Mouse (Mus musculus) C2C12 (cell line): Measurements from ENCODE around the gene Lama4.

Experiments used
- CTCF ChIP-seq: IDR thresholded peaks from one replicate; pipeline ENCODE4 v1.5.1; 2011; ENCODE audit not compliant: control insufficient read depth, insufficient read depth, insufficient read length
- MYOG ChIP-seq: IDR thresholded peaks from one replicate; pipeline ENCODE4 v1.6.1; 2011; ENCODE audit not compliant: control insufficient read depth, insufficient read length; ENCODE audit errors: extremely low read depth

DNA sequence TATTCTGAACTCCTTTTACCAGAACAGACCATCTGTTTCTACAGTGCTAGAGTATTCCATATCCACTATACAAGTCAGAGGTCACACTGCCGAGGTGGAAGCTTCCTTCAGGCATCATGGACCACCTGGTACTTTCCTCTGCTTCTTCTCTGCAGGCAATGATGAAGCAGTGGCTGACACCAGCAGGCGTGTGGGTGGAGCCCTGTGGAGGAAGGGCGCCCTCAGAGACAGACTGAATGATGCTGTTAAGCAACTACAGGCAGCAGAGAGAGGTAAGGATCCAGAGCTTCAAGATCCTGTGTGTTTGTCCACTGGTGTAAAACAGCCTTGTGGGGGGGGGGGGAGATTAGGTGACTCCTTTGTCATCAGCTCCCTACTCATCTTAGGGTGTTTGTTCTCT lies 100.1 kb downstream of the Lama4 start:
- TF ChIP-seq CTCF = no peak
- no peak for TF ChIP-seq MYOG
